Mouse (Mus musculus) embryo, embryonic 9.5 days (tissue): Measurements from ENCODE around the gene Atf4.

Experiments used
- DNase-seq: peaks from one replicate; pipeline ENCODE4 v3.0.0-alpha.2; 2017; ENCODE audit errors: extremely low spot score

Gene Atf4

GRCm38 (mm10) chr15:80249672-80250071 is 5.3 kb upstream of the Atf4 start:
- DNase-seq = no peak

DNA sequence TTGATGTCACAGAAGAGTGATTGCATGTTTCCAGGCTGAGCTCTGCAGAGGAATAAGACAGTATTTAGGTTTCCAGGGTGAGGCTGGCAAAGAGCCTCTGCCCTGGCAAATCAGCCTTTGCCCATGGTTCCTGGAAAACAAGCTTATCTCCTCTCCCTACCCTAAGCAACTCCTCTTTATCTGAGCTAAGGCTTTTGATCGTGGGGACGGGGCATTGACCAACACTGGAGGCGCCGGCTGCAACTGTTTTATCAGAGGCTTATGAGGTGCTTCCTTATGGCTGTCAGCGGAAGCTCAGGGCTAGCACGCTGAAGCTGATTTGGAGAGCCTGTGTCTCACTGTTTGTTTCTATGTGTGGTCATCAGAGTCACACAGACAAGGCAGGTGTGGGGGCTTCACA is 4.4 kb upstream of the Atf4 start:
- DNase-seq = no peak

GRCm38 (mm10) chr15:80253530-80253929 is 1.5 kb upstream of the Atf4 start:
- no peak for DNase-seq

GRCm38 (mm10) chr15:80254207-80254606 is 777 bp upstream of the Atf4 start:
- no peak for DNase-seq

- peak; percentile 85 for DNase-seq
Measured at GRCm38 (mm10) chr15:80255646-80256121, 700 bp downstream of the Atf4 start.

DNA sequence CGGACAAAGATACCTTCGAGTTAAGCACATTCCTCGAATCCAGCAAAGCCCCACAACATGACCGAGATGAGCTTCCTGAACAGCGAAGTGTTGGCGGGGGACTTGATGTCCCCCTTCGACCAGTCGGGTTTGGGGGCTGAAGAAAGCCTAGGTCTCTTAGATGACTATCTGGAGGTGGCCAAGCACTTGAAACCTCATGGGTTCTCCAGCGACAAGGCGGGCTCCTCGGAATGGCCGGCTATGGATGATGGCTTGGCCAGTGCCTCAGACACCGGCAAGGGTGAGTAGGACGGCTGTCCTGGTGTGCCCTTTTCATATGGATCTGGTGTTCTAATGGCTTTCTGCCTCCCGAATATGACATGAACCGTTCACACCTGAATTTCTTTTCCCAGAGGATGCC is 1.3 kb downstream of the Atf4 start:
- no peak for DNase-seq

- DNase-seq = no peak
Measured at GRCm38 (mm10) chr15:80256656-80257601, 1.9 kb downstream of the Atf4 start.

- DNase-seq = no peak
Measured at GRCm38 (mm10) chr15:80257602-80258239, 2.7 kb downstream of the Atf4 start.

GRCm38 (mm10) chr15:80258240-80259170 is 3.5 kb downstream of the Atf4 start:
- peak; percentile 45 for DNase-seq

DNA sequence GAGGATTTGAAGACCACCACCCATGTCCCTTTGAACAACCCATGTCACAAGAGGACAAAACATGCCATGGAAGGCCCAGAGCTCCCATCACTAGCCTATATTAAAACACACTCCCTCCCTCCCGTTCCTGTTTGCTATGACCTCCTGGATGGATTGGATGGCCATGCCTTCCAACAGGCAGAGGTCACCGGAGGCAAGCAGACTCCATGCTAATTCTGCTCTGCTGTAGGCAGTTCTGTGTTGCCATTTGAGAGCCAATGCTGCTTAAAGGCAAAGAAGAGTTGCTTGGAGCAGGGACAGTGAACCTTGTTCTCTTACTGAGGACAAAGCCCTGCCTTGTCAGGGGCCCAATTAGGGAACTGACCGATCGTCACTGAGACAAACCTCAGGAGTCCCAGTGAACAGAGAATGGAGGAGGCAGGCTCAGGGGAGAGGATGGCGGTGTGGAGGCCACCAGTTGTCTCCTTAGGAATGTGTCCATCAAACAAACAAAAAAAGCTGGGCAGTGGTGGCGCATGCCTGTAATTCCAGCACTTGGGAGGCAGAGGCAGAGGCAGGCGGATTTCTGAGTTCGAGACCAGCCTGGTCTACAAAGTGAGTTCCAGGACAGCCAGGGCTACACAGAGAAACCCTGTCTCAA is 4.5 kb downstream of the Atf4 start:
- DNase-seq = no peak

- DNase-seq = peak; percentile 83
Measured at GRCm38 (mm10) chr15:80260677-80261076, 5.7 kb downstream of the Atf4 start.

- no peak for DNase-seq
Measured at GRCm38 (mm10) chr15:80261100-80261499, 6.1 kb downstream of the Atf4 start.

DNA sequence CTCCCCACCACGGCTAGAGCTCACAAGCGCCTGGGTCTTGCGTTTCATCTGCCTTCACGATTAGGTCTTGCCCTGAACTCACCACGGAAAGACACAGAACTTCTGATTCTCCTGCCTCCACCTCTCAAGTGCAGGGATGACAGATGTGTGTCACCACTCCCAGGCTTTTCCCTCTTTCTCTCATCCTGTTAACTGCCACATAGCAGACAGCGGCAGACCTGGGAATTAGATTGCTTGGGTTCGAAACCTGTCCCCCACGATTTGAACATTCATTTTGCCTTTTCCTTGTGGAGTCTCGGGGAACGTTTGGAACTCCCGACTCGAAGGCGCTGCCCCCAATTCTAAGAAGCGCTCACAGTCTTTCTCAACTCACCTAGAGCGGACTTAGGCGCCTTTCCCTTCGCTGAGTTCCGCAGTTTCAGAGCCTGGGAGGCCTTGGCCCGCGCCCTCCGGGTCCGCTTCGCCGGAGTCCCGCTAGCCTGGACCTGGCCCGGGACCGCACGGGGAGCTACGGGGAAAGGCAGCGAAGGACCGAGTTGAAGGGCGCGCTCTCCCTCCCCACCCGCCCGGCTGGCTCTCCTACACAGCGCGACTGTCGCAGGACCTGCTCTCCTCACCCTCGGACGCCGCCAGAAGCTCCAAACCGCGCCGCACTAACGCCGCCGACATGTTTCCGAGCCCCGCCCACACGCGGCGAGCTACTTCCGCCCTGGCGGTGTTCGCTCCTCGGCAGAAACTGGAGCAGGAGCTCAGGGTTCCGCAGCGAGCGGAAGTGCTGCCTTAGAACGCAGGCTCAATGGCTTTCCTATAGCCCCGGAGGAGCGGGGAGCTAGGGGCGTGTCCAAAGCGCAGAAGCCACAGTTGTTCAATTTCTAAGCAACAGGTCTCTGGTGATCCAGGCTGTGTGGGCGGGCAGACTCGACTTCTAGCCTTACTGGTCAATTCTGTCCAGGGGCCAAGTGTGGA is 8.9 kb downstream of the Atf4 start, which contains the start of gene Rps19bp1:
Gene Rps19bp1, minus strand, starts transcription at position 706 of the 966 bp plus-strand sequence.
- DNase-seq = peak; percentile 93

GRCm38 (mm10) chr15:80266281-80266680 is 11.3 kb downstream of the Atf4 start:
- peak; percentile 66 for DNase-seq

DNA sequence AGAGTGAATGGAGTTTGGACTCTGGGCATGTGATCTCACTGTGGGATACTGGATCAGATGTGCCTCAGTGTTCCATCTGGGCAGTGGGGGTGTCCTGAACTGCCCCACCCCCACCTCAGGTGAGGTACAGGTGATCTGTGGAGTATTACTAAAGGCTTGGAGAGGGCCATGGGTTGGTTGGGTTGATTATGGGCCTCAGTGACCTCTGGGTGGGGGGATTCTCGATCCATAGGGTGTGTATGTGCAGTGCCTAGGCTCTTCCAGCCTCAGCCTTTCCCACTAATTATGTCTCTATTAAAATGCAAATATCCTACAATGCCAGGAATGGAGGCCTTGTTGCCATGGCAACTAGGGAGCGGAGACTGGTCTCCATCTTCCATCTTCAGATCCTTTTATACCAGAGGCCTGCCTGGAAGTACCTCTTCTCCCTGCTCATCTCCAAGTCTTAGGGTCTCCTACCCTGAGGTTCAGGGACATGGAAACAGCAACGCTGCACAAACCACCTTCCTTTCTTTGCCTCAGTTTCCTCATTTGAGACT is 16.9 kb downstream of the Atf4 start:
- DNase-seq = no peak

GRCm38 (mm10) chr15:80277107-80277506 is 22.1 kb downstream of the Atf4 start:
- DNase-seq = no peak

- peak; percentile 72 for DNase-seq
Measured at GRCm38 (mm10) chr15:80277625-80278024, 22.6 kb downstream of the Atf4 start.

GRCm38 (mm10) chr15:80278121-80278759 is 23.3 kb downstream of the Atf4 start:
- DNase-seq = no peak

GRCm38 (mm10) chr15:80279053-80279452 is 24.1 kb downstream of the Atf4 start:
- no peak for DNase-seq
